Mouse (Mus musculus): ENCODE measurements around the gene Mdh2.

DNA sequence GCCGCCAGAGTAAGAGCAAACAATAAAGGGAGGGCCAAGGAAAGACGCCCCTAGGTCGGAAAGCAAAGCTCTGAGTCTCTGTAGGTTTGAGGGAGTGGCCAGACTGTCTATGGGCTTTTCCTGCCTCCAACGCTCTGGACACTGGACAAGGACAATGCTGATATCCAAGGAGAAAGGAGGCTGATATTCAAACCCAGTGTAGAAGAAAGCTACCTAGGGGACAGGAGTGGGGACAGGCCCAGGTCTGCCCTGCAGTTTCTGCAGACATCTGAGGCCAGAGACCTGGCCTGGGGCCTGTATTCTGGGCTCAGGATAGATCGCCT, 16.5 kb downstream of the Mdh2 start:
- TF ChIP-seq EP300 (IDR thresholded peaks at IDR 0.05; ENCODE audit: low read depth) (no peak), CTCF (IDR thresholded peaks at IDR 0.05; ENCODE audit: low read depth) (no peak)

Measured in heart, postnatal 0 days (tissue).